Mouse (Mus musculus): Measurements from ENCODE around the gene Rsrc2. TPM values are rescaled to one million over a fixed set of nuclear protein-coding genes. Genes with fewer than 3 reads are reported as not detected.
A peak's percentile ranks its signal among the peaks of the same experiment; 100 is the strongest.

The Rsrc2 gene
- total RNA-seq, 1 experiment: 106 TPM

DNA sequence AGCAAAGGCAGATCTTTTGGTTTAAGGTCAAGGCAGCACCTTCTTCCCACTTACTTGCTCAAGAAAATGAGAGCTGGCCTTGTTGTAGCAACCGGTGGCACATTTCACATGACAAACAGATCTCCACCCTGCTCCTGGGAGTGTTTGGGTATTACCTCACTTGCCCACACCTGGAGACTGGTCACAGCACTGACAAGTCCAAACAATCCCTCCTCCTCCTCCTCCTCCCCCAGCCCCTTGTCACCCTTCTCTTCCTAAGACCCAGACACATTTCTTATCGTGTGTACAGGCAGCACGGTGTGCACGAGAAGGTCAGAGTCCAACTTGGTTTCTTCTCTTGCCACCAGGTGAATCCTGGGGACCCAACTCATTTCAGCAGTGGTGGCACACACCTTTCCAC is 52.3 kb downstream of the Rsrc2 start:
- in situ Hi-C loops (cut with MboI; ENCODE audit: low sequenced_read_pairs in 2 of 2, unreplicated experiment in 2 of 2): no loop called here
- no peak for DNase-seq (ENCODE audit: low read depth, low spot score)
- TF ChIP-seq HCFC1 (IDR thresholded peaks at IDR 0.05; ENCODE audit: borderline replicate concordance, insufficient read depth, low read length) (no peak), ZNF384 (IDR thresholded peaks at IDR 0.05; ENCODE audit: low read depth, low read length) (no peak), ZC3H11A (IDR thresholded peaks at IDR 0.05; ENCODE audit: borderline replicate concordance, low read depth, low read length) (no peak)
- Histone ChIP-seq H3K4me3 (ENCODE audit: insufficient read depth in 1 of 2, low read depth in 1 of 2, low read length in 2 of 2, poor library complexity in 1 of 2, severe bottlenecking in 1 of 2) (no peak overlapping the region), H3K9ac (ENCODE audit: insufficient read depth, low read depth, low read length, poor library complexity, severe bottlenecking) (no peak overlapping the region), H3K4me1 (ENCODE audit: control insufficient read depth in 2 of 2, insufficient read depth in 2 of 2, low read length in 2 of 2, poor library complexity in 1 of 2) (no peaks in the 10 kb centered on the region; a peak in 1 of 4 replicates), H3K27ac (ENCODE audit: insufficient read depth, low read depth, low read length, poor library complexity, severe bottlenecking) (no peak overlapping the region), H3K9me3 (ENCODE audit: control insufficient read depth, insufficient read depth, low read depth, low read length) (no peaks in the 10 kb centered on the region), H3K36me3 (ENCODE audit: control insufficient read depth, insufficient read depth, low read length, poor library complexity, severe bottlenecking) (peaks cover 26% of the 10 kb centered on the region)

DNA sequence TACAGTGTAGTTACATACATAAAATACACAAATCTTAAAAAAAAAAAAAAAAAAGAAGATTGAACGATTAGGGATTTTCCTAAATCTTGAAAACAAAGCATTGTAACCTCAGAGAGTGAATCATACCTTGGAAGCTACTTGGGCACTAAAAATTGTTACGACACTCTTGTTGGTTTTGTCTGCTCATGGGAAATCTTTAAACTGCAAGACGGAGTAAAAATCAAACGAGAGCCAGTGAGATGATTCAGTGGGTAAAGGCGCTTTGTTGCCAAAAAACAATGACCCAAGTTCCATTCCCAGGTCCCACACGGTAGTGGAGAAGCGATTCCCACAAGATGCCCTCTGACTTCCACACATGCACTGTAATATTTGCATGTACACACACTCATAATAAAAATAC is 53.0 kb downstream of the Rsrc2 start:
- Histone ChIP-seq H3K4me3 (ENCODE audit: insufficient read depth in 1 of 2, low read depth in 1 of 2, low read length in 2 of 2, poor library complexity in 1 of 2, severe bottlenecking in 1 of 2) (no peak overlapping the region), H3K36me3 (ENCODE audit: control insufficient read depth, insufficient read depth, low read length, poor library complexity, severe bottlenecking) (peaks cover 24% of the 10 kb centered on the region), H3K9me3 (ENCODE audit: control insufficient read depth, insufficient read depth, low read depth, low read length) (no peaks in the 10 kb centered on the region), H3K4me1 (ENCODE audit: control insufficient read depth in 2 of 2, insufficient read depth in 2 of 2, low read length in 2 of 2, poor library complexity in 1 of 2) (no peaks in the 10 kb centered on the region; a peak in 1 of 4 replicates), H3K9ac (ENCODE audit: insufficient read depth, low read depth, low read length, poor library complexity, severe bottlenecking) (no peak overlapping the region), H3K27ac (ENCODE audit: insufficient read depth, low read depth, low read length, poor library complexity, severe bottlenecking) (no peak overlapping the region)
- no peak for DNase-seq (ENCODE audit: low read depth, low spot score)
- TF ChIP-seq MAFK (IDR thresholded peaks at IDR 0.05; ENCODE audit: insufficient read depth, low read depth, low read length) (no peak), ZC3H11A (IDR thresholded peaks at IDR 0.05; ENCODE audit: borderline replicate concordance, low read depth, low read length) (no peak), CHD2 (IDR thresholded peaks at IDR 0.05; ENCODE audit: low read depth, low read length) (no peak), ZNF384 (IDR thresholded peaks at IDR 0.05; ENCODE audit: low read depth, low read length) (no peak), HCFC1 (IDR thresholded peaks at IDR 0.05; ENCODE audit: borderline replicate concordance, insufficient read depth, low read length) (no peak)
- in situ Hi-C loops (cut with MboI; ENCODE audit: low sequenced_read_pairs in 2 of 2, unreplicated experiment in 2 of 2): no loop called here

DNA sequence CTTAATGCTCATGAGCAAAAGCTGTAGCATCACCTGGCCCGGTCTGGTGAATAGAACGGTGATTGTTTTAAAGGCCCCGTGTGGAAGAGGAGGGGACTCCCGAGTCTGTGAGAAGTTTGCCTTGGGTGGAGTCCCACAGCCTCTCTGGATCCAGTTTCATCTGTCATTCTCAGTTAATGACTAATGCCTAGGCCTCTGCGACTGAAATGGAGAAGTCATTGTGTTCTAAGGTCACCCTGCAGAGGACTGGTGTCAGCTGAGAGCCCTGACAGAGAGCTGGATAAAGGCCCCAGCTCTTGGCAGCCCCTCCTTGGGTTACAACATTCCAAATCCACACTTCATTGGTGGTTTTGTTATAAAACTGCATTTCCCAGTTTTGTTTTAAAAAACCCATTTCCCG is 54.7 kb downstream of the Rsrc2 start:
- Histone ChIP-seq H3K9ac (ENCODE audit: insufficient read depth, low read depth, low read length, poor library complexity, severe bottlenecking) (no peak overlapping the region), H3K4me1 (ENCODE audit: control insufficient read depth in 2 of 2, insufficient read depth in 2 of 2, low read length in 2 of 2, poor library complexity in 1 of 2) (no peaks in the 10 kb centered on the region; a peak in 1 of 4 replicates), H3K9me3 (ENCODE audit: control insufficient read depth, insufficient read depth, low read depth, low read length) (no peaks in the 10 kb centered on the region), H3K27ac (ENCODE audit: insufficient read depth, low read depth, low read length, poor library complexity, severe bottlenecking) (no peak overlapping the region), H3K4me3 (ENCODE audit: insufficient read depth in 1 of 2, low read depth in 1 of 2, low read length in 2 of 2, poor library complexity in 1 of 2, severe bottlenecking in 1 of 2) (no peak overlapping the region), H3K36me3 (ENCODE audit: control insufficient read depth, insufficient read depth, low read length, poor library complexity, severe bottlenecking) (peaks cover 10% of the 10 kb centered on the region)
- TF ChIP-seq MAFK (IDR thresholded peaks at IDR 0.05; ENCODE audit: insufficient read depth, low read depth, low read length): no peak
- no peak for TF ChIP-seq CHD2 (IDR thresholded peaks at IDR 0.05; ENCODE audit: low read depth, low read length)
- TF ChIP-seq ZC3H11A (IDR thresholded peaks at IDR 0.05; ENCODE audit: borderline replicate concordance, low read depth, low read length): no peak
- DNase-seq (ENCODE audit: low read depth, low spot score): peak; percentile 22
- in situ Hi-C loops (cut with MboI; ENCODE audit: low sequenced_read_pairs in 2 of 2, unreplicated experiment in 2 of 2): no loop called here

DNA sequence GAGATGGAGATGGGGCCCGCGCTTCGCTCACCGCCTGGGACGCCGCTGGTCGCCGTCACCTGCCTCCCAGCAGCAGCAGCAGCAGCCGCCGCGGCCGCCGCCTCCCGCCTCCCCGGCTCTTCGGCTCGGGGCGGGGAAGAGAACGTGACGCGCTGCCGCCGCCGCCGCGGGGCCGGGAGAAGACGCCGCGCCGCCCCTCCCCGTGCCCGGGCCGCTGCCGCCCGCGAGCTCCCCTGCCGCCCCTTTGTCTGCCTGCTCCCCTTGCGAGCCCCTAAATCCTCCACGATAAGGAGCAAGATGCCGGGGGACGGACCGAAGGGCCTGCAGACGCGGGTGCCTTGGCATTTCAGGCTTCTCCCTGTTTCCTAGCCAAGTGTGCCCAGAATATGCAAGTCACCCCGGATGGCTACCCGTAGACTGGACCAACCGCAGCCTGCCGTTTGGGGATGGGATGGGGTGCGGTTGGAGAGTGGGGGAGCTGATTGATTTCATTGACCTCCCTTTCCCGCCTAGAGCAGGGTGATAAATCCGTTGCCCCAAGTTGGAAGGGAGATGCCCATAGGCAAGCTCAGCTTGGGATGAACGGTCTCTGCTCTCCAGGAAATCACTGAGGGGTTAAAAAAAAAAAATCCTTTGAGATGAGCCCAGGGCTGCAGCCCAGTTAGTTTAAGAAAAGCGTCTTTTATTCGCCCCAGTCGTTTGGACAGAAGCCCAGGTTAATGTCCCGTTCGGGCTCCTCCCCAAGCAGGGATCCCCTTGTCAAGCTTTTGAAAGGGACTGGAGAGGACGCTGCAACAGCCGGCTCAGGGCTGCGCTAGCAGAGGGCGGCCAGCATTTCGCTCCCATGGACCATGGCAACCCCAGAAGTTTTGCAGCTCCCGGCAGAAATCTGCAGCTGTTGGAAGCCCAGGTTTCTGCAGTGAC is 64.7 kb downstream of the Rsrc2 start, which contains the start of gene Clip1:
TSS of gene Clip1 (minus strand) at position 398 of the 924 bp plus-strand sequence.
- no peak within 1 kb of the TSS for H3K27ac ChIP-seq (ENCODE audit: insufficient read depth, low read depth, low read length, poor library complexity, severe bottlenecking)
- no peaks in the 10 kb centered on the region for H3K36me3 ChIP-seq (ENCODE audit: control insufficient read depth, insufficient read depth, low read length, poor library complexity, severe bottlenecking)
- in situ Hi-C loops (cut with MboI; ENCODE audit: low sequenced_read_pairs in 2 of 2, unreplicated experiment in 2 of 2): no loop called here
- H3K9ac ChIP-seq (ENCODE audit: insufficient read depth, low read depth, low read length, poor library complexity, severe bottlenecking): peak within 1 kb of the TSS; percentile 88
- H3K4me3 ChIP-seq (ENCODE audit: insufficient read depth in 1 of 2, low read depth in 1 of 2, low read length in 2 of 2, poor library complexity in 1 of 2, severe bottlenecking in 1 of 2): peak within 1 kb of the TSS; percentile 80 to 92
- H3K4me1 ChIP-seq (ENCODE audit: control insufficient read depth in 2 of 2, insufficient read depth in 2 of 2, low read length in 2 of 2, poor library complexity in 1 of 2): no peaks in the 10 kb centered on the region
- TF ChIP-seq ZC3H11A (IDR thresholded peaks at IDR 0.05; ENCODE audit: borderline replicate concordance, low read depth, low read length) (no peak), MAFK (IDR thresholded peaks at IDR 0.05; ENCODE audit: insufficient read depth, low read depth, low read length) (no peak), CHD2 (IDR thresholded peaks at IDR 0.05; ENCODE audit: low read depth, low read length) (no peak), HCFC1 (IDR thresholded peaks at IDR 0.05; ENCODE audit: borderline replicate concordance, insufficient read depth, low read length) (no peak), ZNF384 (IDR thresholded peaks at IDR 0.05; ENCODE audit: low read depth, low read length) (peak; percentile 73)
- no peaks in the 10 kb centered on the region for H3K9me3 ChIP-seq (ENCODE audit: control insufficient read depth, insufficient read depth, low read depth, low read length)
- DNase-seq (ENCODE audit: low read depth, low spot score): peak; percentile 21

Data from ES-E14 (cell line).